Mouse (Mus musculus) midbrain, embryonic 16.5 days (tissue): Measurements from ENCODE around the gene Rassf1. TPM values are rescaled to one million over a fixed set of nuclear protein-coding genes. Genes with fewer than 3 reads are reported as not detected.

Source experiments
- ATAC-seq: fragments of 200-750 bp; cut with Nextera tagmentation; 2 replicates; pipeline ENCODE4 v1.8.0; 2017; ENCODE audit warnings: moderate TSS enrichment
- H3K27ac ChIP-seq: fragments of 300-500 bp; sonication (generic); 2 replicates; pipeline ENCODE4 v1.5.1; 2014; ENCODE audit warnings: mild to moderate bottlenecking, low read length, mixed read lengths
- H3K27me3 ChIP-seq: fragments of 300-500 bp; sonication (generic); 2 replicates; pipeline ENCODE4 v1.6.1; 2014; ENCODE audit warnings: low read depth, low read length, mixed read lengths; ENCODE audit not compliant: control insufficient read depth, insufficient read depth
- H3K36me3 ChIP-seq: fragments of 300-500 bp; sonication (generic); 2 replicates; pipeline ENCODE4 v1.6.1; 2014; ENCODE audit warnings: mild to moderate bottlenecking, low read length, moderate library complexity, mixed read lengths; ENCODE audit not compliant: control insufficient read depth, insufficient read depth
- H3K4me1 ChIP-seq: fragments of 300-500 bp; sonication (generic); 2 replicates; pipeline ENCODE4 v1.6.1; 2014; ENCODE audit warnings: mild to moderate bottlenecking, low read length, mixed read lengths; ENCODE audit not compliant: control insufficient read depth, insufficient read depth
- H3K4me2 ChIP-seq: fragments of 300-500 bp; sonication (generic); 2 replicates; pipeline ENCODE4 v1.6.1; 2014; ENCODE audit warnings: mild to moderate bottlenecking, low read length, mixed read lengths
- H3K4me3 ChIP-seq: fragments of 300-500 bp; sonication (generic); 2 replicates; pipeline ENCODE4 v1.5.1; 2014; ENCODE audit warnings: low read depth, mild to moderate bottlenecking, low read length, moderate library complexity, mixed read lengths
- H3K9ac ChIP-seq: fragments of 300-500 bp; sonication (generic); 2 replicates; pipeline ENCODE4 v1.6.1; 2014; ENCODE audit warnings: low read depth, low read length, mixed read lengths
- H3K9me3 ChIP-seq: fragments of 300-500 bp; sonication (generic); replicated peaks from 2 replicates; pipeline ENCODE4 v1.6.1; 2014; ENCODE audit warnings: mild to moderate bottlenecking, low read length, mixed read lengths; ENCODE audit not compliant: control insufficient read depth, poor library complexity, severe bottlenecking
- WGBS: fragments of 180-500 bp; shearing (Covaris S2); extraction: QIAGEN DNeasy Blood & Tissue Kit; methylation state at CpG from one replicate; pipeline ENCODE4 v1.1.7; 2014; 5-methylcytosine and 5-hydroxymethylcytosine counted together
- polyA plus RNA-seq: library from polyadenylated mRNA; unstranded; fragments of >200 nt; fragmentation: Nextera tagmentation; extraction: Ambion mirVana; gene quantifications from 2 replicates; pipeline ENCODE4 v1.2.1, GENCODE M21; 2015

The Rassf1 gene
- polyA plus RNA-seq, 1 experiment from 2014 or later: 49.4 TPM

- 72% methylated on average over 6 of the region's 6 CpGs for whole genome bisulfite sequencing
- Histone ChIP-seq H3K36me3 (peaks cover 21% of the 10 kb centered on the region), H3K9ac (peak overlapping the region; percentile 88), H3K27ac (peak overlapping the region; percentile 99), H3K4me3 (peak overlapping the region; percentile 35), H3K4me1 (peaks cover 17% of the 10 kb centered on the region), H3K27me3 (no peaks in the 10 kb centered on the region), H3K9me3 (no peaks in the 10 kb centered on the region), H3K4me2 (peak overlapping the region; percentile 73)
- ATAC-seq: no peak
Measured at GRCm38 (mm10) chr9:107611456-107612190, 60.3 kb downstream of the Rassf1 start.

Other genes with a start within 250 kb of the Rassf1 start
- 19.2 and 19.7 TPM in 2 replicates for gene Hemk1, start 213.2 kb upstream of the Rassf1 start, polyA plus RNA-seq
- 10.2 and 11.2 TPM in 2 replicates for gene 6430571L13Rik, start 211.0 kb upstream of the Rassf1 start, polyA plus RNA-seq
- 9.1 and 9.3 TPM in 2 replicates for gene Cacna2d2, start 151.9 kb upstream of the Rassf1 start, polyA plus RNA-seq
- gene Tmem115, start 17.6 kb upstream of the Rassf1 start, polyA plus RNA-seq: 45.2 and 47.2 TPM in 2 replicates
- 44.4 and 50.7 TPM in 2 replicates for gene Cyb561d2, start 9.4 kb upstream of the Rassf1 start, polyA plus RNA-seq
- gene Nprl2, start 9.3 kb upstream of the Rassf1 start, polyA plus RNA-seq: 76.2 and 82.2 TPM in 2 replicates
- gene Zmynd10, start 4.3 kb upstream of the Rassf1 start, polyA plus RNA-seq: 3.5 and 6.1 TPM in 2 replicates
- 123 and 127 TPM in 2 replicates for gene Tusc2, start 11.7 kb downstream of the Rassf1 start, polyA plus RNA-seq
- 69.6 and 74.9 TPM in 2 replicates for gene Hyal2, start 16.4 kb downstream of the Rassf1 start, polyA plus RNA-seq
- 7.2 TPM in 2 replicates for gene Hyal1, start 25.4 kb downstream of the Rassf1 start, polyA plus RNA-seq
- gene Naa80, start 27.3 kb downstream of the Rassf1 start, polyA plus RNA-seq: 14.9 and 18.6 TPM in 2 replicates
- 2.0 and 2.4 TPM in 2 replicates for gene Hyal3, start 29.3 kb downstream of the Rassf1 start, polyA plus RNA-seq
- 14.6 and 15.4 TPM in 2 replicates for gene Ifrd2, start 36.1 kb downstream of the Rassf1 start, polyA plus RNA-seq
- gene Sema3b, start 57.7 kb downstream of the Rassf1 start, polyA plus RNA-seq: 3.7 and 3.9 TPM in 2 replicates
- gene Gnai2, start 83.8 kb downstream of the Rassf1 start, polyA plus RNA-seq: 278 and 281 TPM in 2 replicates
- gene Slc38a3, start 118.0 kb downstream of the Rassf1 start, polyA plus RNA-seq: 31.1 and 34.0 TPM in 2 replicates
- 1.6 and 2.2 TPM in 2 replicates for gene Gnat1, start 128.2 kb downstream of the Rassf1 start, polyA plus RNA-seq
- 16.6 and 19.2 TPM in 2 replicates for gene Sema3f, start 158.9 kb downstream of the Rassf1 start, polyA plus RNA-seq
- 239 and 270 TPM in 2 replicates for gene Rbm5, start 219.4 kb downstream of the Rassf1 start, polyA plus RNA-seq